In the genomic region with DNA sequence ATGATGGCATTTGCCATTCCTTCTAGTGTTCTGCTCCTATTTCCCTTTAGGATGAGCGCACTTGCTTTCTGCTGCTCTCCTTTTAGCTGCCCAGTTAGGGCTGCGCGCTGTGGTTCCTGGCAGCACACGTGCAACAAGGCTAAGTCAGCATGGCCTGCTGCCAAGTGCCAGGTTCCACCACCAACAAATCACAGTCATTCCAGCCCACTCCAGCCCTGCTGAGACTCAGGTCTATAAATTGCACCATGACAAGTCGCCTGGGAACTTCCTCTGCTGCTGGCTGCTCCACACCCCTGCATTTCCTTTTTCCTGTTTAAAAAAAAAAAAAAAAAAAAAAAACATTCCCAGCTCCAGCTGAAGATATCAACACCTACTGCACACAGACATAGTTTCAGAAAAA, we compare ENCODE assay signal across 8 mouse cellular contexts.
A peak's percentile ranks its signal among the peaks of the same experiment; 100 is the strongest.
DNase-seq lines count a peak whose midpoint lies in the region; ATAC-seq and TF ChIP-seq lines count a peak whose summit lies in the region.

No protein-coding gene starts in this region.

- H3K27ac ChIP-seq in brown adipose tissue, adult 24 weeks (replicated peaks; ENCODE audit: low read depth, low read length), result peak overlapping the region; percentile 99
- peak overlapping the region; percentile 64 for H3K27ac ChIP-seq in hindbrain, embryonic 12.5 days
- H3K27ac ChIP-seq in stomach, embryonic 14.5 days (ENCODE audit: low read length), result peak overlapping the region; percentile 70
- H3K27ac ChIP-seq in midbrain, embryonic 11.5 days (ENCODE audit: low read depth, low read length), result no peak overlapping the region

- peak; percentile 82 for DNase-seq in Patski (ENCODE audit: low read depth, low spot score)
- DNase-seq in frontal cortex, postnatal 36 days (ENCODE audit: low spot score in 2 of 2), result peak; percentile 51 to 52
- peak; percentile 45 to 49 for DNase-seq in left cerebral cortex, adult 18-20 months (ENCODE audit: low spot score in 2 of 2)
- DNase-seq in lung, postnatal 10 days, result peak; percentile 89
- no peak for DNase-seq in midbrain, embryonic 11.5 days (ENCODE audit: low spot score, missing footprints)

- H3K4me1 ChIP-seq in brown adipose tissue, adult 24 weeks (ENCODE audit: control insufficient read depth, insufficient read depth, insufficient read length, low read length), result peaks cover 22% of the 10 kb centered on the region
- peaks cover 5% of the 10 kb centered on the region for H3K4me1 ChIP-seq in hindbrain, embryonic 12.5 days
- peaks cover 15% of the 10 kb centered on the region for H3K4me1 ChIP-seq in stomach, embryonic 14.5 days (ENCODE audit: control insufficient read depth, insufficient read depth, low read length)
- H3K4me1 ChIP-seq in midbrain, embryonic 11.5 days (ENCODE audit: control insufficient read depth, insufficient read depth, low read length), result peaks cover 2% of the 10 kb centered on the region; the same call in 1 of the 2 replicates

- POLR2A ChIA-PET in Patski (lab: Charles Lee), result interaction anchor here (0.6 to 0.7 kb wide), 3 partner anchors 31 to 409 kb away, joined by 3 to 4 read pairs (median 4); no protein-coding TSS in a partner anchor

- ATAC-seq in Patski, result peak; percentile 67
- no peak for ATAC-seq in hindbrain, embryonic 12.5 days (ENCODE audit: low FRiP score)
- peak; percentile 66; the same call in 1 of the 2 replicates for ATAC-seq in stomach, embryonic 14.5 days (ENCODE audit: insufficient number of reproducible peaks, insufficient read depth, low FRiP score, low read depth)
- ATAC-seq in midbrain, embryonic 11.5 days (ENCODE audit: low FRiP score), result no peak

- no peak overlapping the region for H3K4me2 ChIP-seq in hindbrain, embryonic 12.5 days (replicated peaks)
- no peak overlapping the region for H3K4me2 ChIP-seq in stomach, embryonic 14.5 days (replicated peaks; ENCODE audit: low read depth, low read length)
- H3K4me2 ChIP-seq in midbrain, embryonic 11.5 days, result no peak overlapping the region

- peak overlapping the region; percentile 11; the same call in 1 of the 2 replicates for H3K4me3 ChIP-seq in brown adipose tissue, adult 24 weeks (ENCODE audit: insufficient read depth, low read depth, low read length)
- H3K4me3 ChIP-seq in hindbrain, embryonic 12.5 days, result no peak overlapping the region
- no peak overlapping the region for H3K4me3 ChIP-seq in stomach, embryonic 14.5 days (ENCODE audit: low read depth, low read length)
- H3K4me3 ChIP-seq in midbrain, embryonic 11.5 days (ENCODE audit: low read depth, low read length), result no peak overlapping the region

- WGBS in hindbrain, embryonic 12.5 days, result 69% methylated on average over 5 of the region's 5 CpGs
- 42% methylated on average over 5 of the region's 5 CpGs for WGBS in stomach, embryonic 14.5 days
- WGBS in midbrain, embryonic 11.5 days, result 84% methylated on average over 5 of the region's 5 CpGs

- no peak for TF ChIP-seq CTCF in Patski (IDR thresholded peaks at IDR 0.05)

- H3K36me3 ChIP-seq in hindbrain, embryonic 12.5 days, result no peaks in the 10 kb centered on the region
- H3K36me3 ChIP-seq in stomach, embryonic 14.5 days (ENCODE audit: control insufficient read depth, insufficient read depth, low read length), result no peaks in the 10 kb centered on the region
- H3K36me3 ChIP-seq in midbrain, embryonic 11.5 days (ENCODE audit: control insufficient read depth, insufficient read depth, low read length), result no peaks in the 10 kb centered on the region

- H3K9me3 ChIP-seq in hindbrain, embryonic 12.5 days (replicated peaks), result no peaks in the 10 kb centered on the region
- no peaks in the 10 kb centered on the region for H3K9me3 ChIP-seq in stomach, embryonic 14.5 days (ENCODE audit: control insufficient read depth, low read depth, low read length)
- no peaks in the 10 kb centered on the region for H3K9me3 ChIP-seq in midbrain, embryonic 11.5 days (ENCODE audit: control insufficient read depth, low read length)

- H3K27me3 ChIP-seq in Patski, result no peaks in the 10 kb centered on the region
- no peaks in the 10 kb centered on the region for H3K27me3 ChIP-seq in hindbrain, embryonic 12.5 days
- H3K27me3 ChIP-seq in stomach, embryonic 14.5 days (ENCODE audit: control insufficient read depth, insufficient read depth, low read length), result no peaks in the 10 kb centered on the region
- no peaks in the 10 kb centered on the region for H3K27me3 ChIP-seq in midbrain, embryonic 11.5 days (ENCODE audit: control insufficient read depth, insufficient read depth, low read length)

- CTCF ChIA-PET in Patski (lab: Charles Lee), result no interaction called here

- H3K9ac ChIP-seq in hindbrain, embryonic 12.5 days, result no peak overlapping the region
- no peak overlapping the region for H3K9ac ChIP-seq in stomach, embryonic 14.5 days (replicated peaks; ENCODE audit: low read depth, low read length)
- no peak overlapping the region for H3K9ac ChIP-seq in midbrain, embryonic 11.5 days (ENCODE audit: low read length)

- in situ Hi-C loops in Patski (cut with MboI; ENCODE audit: low pct_unique_long_range_greater_than_20kb), result no loop called here

Comparison
In these comparisons a context has a peak if more than half of its experiments do, and no peak if none do; other contexts are left out.
1. ATAC-seq: peak in Patski (single experiment) and stomach, embryonic 14.5 days (single experiment); none in hindbrain, embryonic 12.5 days (single experiment) and midbrain, embryonic 11.5 days (single experiment).